Mouse (Mus musculus) limb, embryonic 13.5 days (tissue): Measurements from ENCODE around the gene Crabp2. TPM values are rescaled to one million over a fixed set of nuclear protein-coding genes. Genes with fewer than 3 reads are reported as not detected.

Experiments used
- ATAC-seq: fragments of 200-750 bp; cut with Nextera tagmentation; 2 replicates; pipeline ENCODE4 v1.8.0; 2017; ENCODE audit warnings: low read depth, moderate number of reproducible peaks, moderate TSS enrichment; ENCODE audit not compliant: low FRiP score
- H3K27ac ChIP-seq: fragments of 300-500 bp; sonication (generic); 2 replicates; pipeline ENCODE4 v1.5.1; 2015; ENCODE audit warnings: inconsistent platforms, mild to moderate bottlenecking, moderate library complexity
- H3K27me3 ChIP-seq: fragments of 300-500 bp; sonication (generic); 2 replicates; pipeline ENCODE4 v1.6.1; 2015; ENCODE audit warnings: mild to moderate bottlenecking, inconsistent platforms
- H3K36me3 ChIP-seq: fragments of 300-500 bp; sonication (generic); 2 replicates; pipeline ENCODE4 v1.6.1; 2015; ENCODE audit warnings: inconsistent platforms, mild to moderate bottlenecking, moderate library complexity
- H3K4me1 ChIP-seq: fragments of 300-500 bp; sonication (generic); 2 replicates; pipeline ENCODE4 v1.6.1; 2015; ENCODE audit warnings: inconsistent platforms
- H3K4me2 ChIP-seq: fragments of 300-500 bp; sonication (generic); replicated peaks from 2 replicates; pipeline ENCODE4 v1.6.1; 2015; ENCODE audit warnings: inconsistent platforms, mild to moderate bottlenecking, moderate library complexity
- H3K4me3 ChIP-seq: fragments of 300-500 bp; sonication (generic); 2 replicates; pipeline ENCODE4 v1.5.1; 2015; ENCODE audit warnings: moderate library complexity, mild to moderate bottlenecking, inconsistent platforms
- H3K9ac ChIP-seq: fragments of 300-500 bp; sonication (generic); 2 replicates; pipeline ENCODE4 v1.6.1; 2015; ENCODE audit warnings: mild to moderate bottlenecking, inconsistent platforms
- H3K9me3 ChIP-seq: fragments of 300-500 bp; sonication (generic); 2 replicates; pipeline ENCODE4 v1.6.1; 2016; ENCODE audit warnings: inconsistent platforms
- WGBS: fragments of 180-500 bp; shearing (Covaris S2); methylation state at CpG from one replicate; pipeline ENCODE4 v1.1.7; 2015; 5-methylcytosine and 5-hydroxymethylcytosine counted together
- polyA plus RNA-seq: library from polyadenylated mRNA; unstranded; fragments of >200 nt; fragmentation: Nextera tagmentation; extraction: Ambion mirVana; gene quantifications from 2 replicates; pipeline ENCODE4 v1.2.1, GENCODE M21; 2015

Crabp2 gene
- polyA plus RNA-seq, 1 experiment from 2014 or later: 518 TPM

DNA sequence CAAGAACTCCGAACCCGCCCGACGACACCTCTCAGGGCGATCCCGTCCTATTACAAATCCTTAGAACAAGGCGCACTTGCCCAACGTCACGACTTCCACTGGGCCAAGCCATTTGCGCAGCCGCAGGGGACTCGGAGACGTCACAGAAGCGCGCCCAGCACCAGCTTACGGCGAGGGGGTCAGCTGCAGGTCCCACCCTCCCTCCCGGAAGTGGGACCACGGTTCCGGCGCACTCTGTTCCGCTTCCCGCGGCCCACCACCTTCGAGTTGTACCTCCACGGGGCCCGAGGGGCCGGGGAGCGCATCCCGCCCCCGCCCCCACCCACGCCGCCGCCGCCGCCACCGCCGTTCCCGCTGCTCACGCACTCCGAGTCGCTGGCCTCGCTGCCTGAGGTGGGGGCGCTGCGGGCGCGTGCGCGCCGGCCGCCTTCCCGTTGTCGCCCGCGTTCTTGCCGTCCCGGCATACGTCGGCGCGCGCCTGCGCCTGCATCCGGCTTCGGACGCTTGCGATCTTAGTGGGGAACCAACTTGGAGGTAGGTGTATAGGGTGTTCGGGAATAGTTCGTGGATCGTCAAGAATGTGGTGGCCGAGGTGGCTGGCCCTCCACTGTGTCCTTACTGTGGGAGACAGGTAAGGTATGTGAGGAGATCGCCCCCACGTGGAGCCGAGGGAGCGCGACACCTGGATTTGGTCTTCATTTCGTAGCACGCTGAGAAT lies 18.2 kb upstream of the Crabp2 start, which contains the start of the genes Isg20l2 and Rrnad1:
Gene Isg20l2, plus strand, starts transcription at position 237 of the 718 bp plus-strand sequence.
Gene Rrnad1, minus strand, starts transcription at position 640 of the 718 bp plus-strand sequence.
- under 1% methylated on average over 56 of the region's 78 CpGs for WGBS
- Histone ChIP-seq H3K9me3 (no peaks in the 10 kb centered on the region), H3K27ac (peak within 1 kb of the TSS; percentile 89)

DNA sequence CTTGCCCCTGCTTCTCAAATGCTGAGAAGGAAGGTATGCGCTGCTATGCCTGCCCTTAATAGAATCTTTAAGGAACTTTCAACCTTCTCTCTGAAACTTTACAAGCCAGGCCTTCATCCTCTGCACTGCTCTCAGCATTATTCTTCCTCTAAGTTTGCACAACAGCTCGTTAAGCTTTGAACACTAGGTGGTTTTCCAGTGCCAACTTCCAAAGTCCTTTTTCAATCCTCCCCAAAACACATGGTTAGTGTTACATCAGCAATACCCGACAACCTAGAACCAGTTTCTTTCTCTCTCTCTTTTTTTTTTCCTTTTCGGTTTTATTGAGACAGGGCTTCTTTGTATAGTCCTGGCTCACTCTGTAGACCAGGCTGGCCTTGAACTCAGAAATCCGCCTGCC lies 14.4 kb upstream of the Crabp2 start:
- Histone ChIP-seq H3K4me2 (no peak overlapping the region), H3K9ac (0 out of 2 replicates have a peak overlapping the region, but pooled peaks have one; percentile 0), H3K36me3 (peaks cover 62% of the 10 kb centered on the region), H3K27me3 (no peaks in the 10 kb centered on the region), H3K9me3 (no peaks in the 10 kb centered on the region), H3K4me1 (peaks cover 42% of the 10 kb centered on the region), H3K4me3 (no peak overlapping the region), H3K27ac (no peak overlapping the region; the same call in 1 of the 2 replicates)
- no peak for ATAC-seq
- WGBS: 71% methylated on average over 5 of the region's 5 CpGs

More for the DNA sequence above, 18.2 kb upstream of the Crabp2 start, which contains the start of the genes Isg20l2 and Rrnad1:
- peak within 1 kb of the TSS; percentile 93 for H3K4me3 ChIP-seq
- peaks cover 42% of the 10 kb centered on the region for H3K4me1 ChIP-seq
- H3K27me3 ChIP-seq: no peaks in the 10 kb centered on the region
- peak; percentile 97 for ATAC-seq
- peaks cover 61% of the 10 kb centered on the region for H3K36me3 ChIP-seq
- peak within 1 kb of the TSS; percentile 89 for H3K9ac ChIP-seq
- H3K4me2 ChIP-seq: peak within 1 kb of the TSS; percentile 87

DNA sequence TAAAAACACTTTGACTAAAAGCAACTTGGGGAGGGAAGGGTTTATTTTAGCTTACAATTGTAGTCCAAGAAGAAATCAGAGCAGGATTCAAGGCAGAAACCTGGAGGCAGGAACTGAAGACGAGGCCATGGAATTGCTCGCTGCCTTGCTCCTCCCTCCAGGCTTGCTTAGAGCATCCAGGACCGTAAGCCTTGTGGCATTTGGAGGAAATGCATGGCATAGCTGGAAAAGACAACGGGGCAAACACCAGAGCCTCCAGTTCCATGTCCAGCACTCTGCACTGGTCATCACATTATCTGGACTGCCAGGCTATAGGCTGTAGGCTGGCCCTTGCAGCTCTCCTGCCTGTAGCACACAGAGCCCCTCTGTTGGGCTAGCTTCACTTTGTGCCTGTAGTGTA lies 14.0 kb upstream of the Crabp2 start:
- H3K36me3 ChIP-seq: peaks cover 67% of the 10 kb centered on the region
- no peak overlapping the region for H3K4me3 ChIP-seq
- no peak overlapping the region for H3K27ac ChIP-seq
- H3K4me1 ChIP-seq: peaks cover 37% of the 10 kb centered on the region
- no peak for ATAC-seq
- H3K4me2 ChIP-seq: no peak overlapping the region
- H3K9ac ChIP-seq: 0 out of 2 replicates have a peak overlapping the region, but pooled peaks have one; percentile 0
- H3K9me3 ChIP-seq: no peaks in the 10 kb centered on the region
- 73% methylated on average over 4 of the region's 4 CpGs for WGBS
- no peaks in the 10 kb centered on the region for H3K27me3 ChIP-seq

DNA sequence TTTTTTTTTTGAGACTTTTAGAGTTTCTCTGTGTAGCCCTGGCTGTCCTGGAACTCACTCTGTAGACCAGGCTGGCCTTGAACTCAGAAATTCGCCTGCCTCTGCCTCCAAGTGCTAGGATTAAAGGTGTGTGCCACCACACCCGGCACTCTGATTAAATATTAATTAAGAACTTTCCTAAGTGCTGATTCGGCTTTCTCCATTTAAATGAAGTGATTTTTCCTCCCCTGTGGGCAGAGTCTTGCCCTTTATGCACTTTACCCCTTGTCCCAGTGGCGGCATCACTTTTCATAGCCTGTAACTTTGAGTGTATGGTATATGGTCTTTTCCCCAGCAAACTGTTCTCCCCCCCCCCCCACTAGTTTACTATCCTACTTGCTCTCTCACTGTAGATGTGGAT lies 13.3 kb upstream of the Crabp2 start:
- no peaks in the 10 kb centered on the region for H3K9me3 ChIP-seq
- no peak overlapping the region for H3K4me2 ChIP-seq
- 84% methylated on average over 4 of the region's 4 CpGs for WGBS
- no peak overlapping the region for H3K4me3 ChIP-seq
- peaks cover 37% of the 10 kb centered on the region for H3K4me1 ChIP-seq
- no peaks in the 10 kb centered on the region for H3K27me3 ChIP-seq
- ATAC-seq: no peak
- H3K9ac ChIP-seq: no peak overlapping the region
- H3K36me3 ChIP-seq: peaks cover 74% of the 10 kb centered on the region
- H3K27ac ChIP-seq: no peak overlapping the region

DNA sequence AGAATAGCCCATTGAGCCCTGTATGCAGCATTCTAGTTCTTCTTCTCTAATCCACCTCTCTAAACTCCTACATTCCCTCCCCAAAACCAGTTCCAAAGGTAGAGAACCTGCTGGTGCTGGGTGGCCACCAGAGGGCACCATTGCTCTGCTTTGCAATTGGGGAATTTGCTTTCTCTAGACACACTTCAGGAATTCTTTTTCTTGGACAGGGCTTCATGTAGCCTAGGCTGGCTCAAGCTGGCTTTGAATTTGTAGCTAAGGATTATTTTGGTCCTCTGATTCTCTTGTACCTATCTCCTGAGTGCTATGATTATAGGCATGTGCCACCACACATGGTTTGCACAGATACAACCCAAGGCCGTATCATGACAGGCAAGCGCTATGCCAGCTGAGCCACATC lies 12.7 kb upstream of the Crabp2 start:
- H3K4me2 ChIP-seq: no peak overlapping the region
- WGBS: 95% methylated on average over 2 of the region's 2 CpGs

DNA sequence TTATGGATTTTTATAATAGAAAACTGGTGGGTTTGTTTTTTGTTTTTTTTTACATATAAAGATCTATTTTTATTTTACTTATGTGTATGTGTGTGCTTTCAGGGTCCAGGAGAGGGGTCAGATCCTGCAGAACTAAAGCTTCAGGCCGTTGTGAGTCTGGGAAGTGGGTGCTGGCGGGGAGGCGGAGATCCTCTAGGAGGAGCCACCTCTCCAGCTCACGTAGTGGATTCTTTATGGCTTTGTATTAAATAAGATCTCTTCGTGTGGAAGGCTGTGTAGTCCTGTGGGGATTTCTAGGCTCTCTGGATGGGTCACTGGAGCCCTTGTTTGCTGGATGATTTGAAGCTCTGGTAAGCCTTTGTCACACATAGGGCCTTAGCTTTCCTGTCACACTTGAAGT lies 7.9 kb upstream of the Crabp2 start:
- H3K9me3 ChIP-seq: no peaks in the 10 kb centered on the region
- no peak overlapping the region for H3K4me2 ChIP-seq
- no peak overlapping the region for H3K27ac ChIP-seq
- no peak overlapping the region for H3K9ac ChIP-seq
- no peak for ATAC-seq
- no peaks in the 10 kb centered on the region for H3K27me3 ChIP-seq
- no peak overlapping the region for H3K4me3 ChIP-seq
- WGBS: 64% methylated on average over 5 of the region's 5 CpGs
- peaks cover 75% of the 10 kb centered on the region for H3K36me3 ChIP-seq
- peaks cover 26% of the 10 kb centered on the region for H3K4me1 ChIP-seq

More for the DNA sequence above, 12.7 kb upstream of the Crabp2 start:
- Histone ChIP-seq H3K27ac (no peak overlapping the region), H3K27me3 (no peaks in the 10 kb centered on the region), H3K36me3 (peaks cover 78% of the 10 kb centered on the region), H3K4me1 (peaks cover 37% of the 10 kb centered on the region), H3K9me3 (no peaks in the 10 kb centered on the region), H3K9ac (no peak overlapping the region), H3K4me3 (no peak overlapping the region)
- peak; percentile 75 for ATAC-seq

DNA sequence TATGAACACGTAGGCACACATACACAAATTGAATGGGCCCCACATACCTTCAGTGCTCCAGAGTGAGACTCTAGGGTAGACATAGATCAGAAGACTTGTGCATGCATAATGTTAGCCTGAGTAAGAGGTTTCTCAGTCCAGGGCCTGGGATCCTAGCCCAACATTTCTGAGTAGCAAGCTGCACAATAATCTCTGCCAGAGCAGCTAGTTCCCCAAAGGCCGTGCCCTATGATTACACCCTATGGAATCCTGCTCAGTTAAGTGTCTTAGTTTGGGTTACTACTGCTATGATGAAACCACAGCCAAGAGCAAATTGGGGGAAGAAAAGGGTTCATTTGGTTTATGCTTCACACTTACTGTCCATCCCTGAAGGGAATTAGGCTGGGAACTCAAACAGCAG lies 6.0 kb upstream of the Crabp2 start:
- Histone ChIP-seq H3K9ac (no peak overlapping the region), H3K27me3 (no peaks in the 10 kb centered on the region), H3K27ac (no peak overlapping the region), H3K4me1 (peaks cover 40% of the 10 kb centered on the region), H3K4me3 (no peak overlapping the region), H3K36me3 (peaks cover 59% of the 10 kb centered on the region), H3K9me3 (no peaks in the 10 kb centered on the region), H3K4me2 (no peak overlapping the region)
- no peak for ATAC-seq
- WGBS: 87% methylated on average over 2 of the region's 2 CpGs

DNA sequence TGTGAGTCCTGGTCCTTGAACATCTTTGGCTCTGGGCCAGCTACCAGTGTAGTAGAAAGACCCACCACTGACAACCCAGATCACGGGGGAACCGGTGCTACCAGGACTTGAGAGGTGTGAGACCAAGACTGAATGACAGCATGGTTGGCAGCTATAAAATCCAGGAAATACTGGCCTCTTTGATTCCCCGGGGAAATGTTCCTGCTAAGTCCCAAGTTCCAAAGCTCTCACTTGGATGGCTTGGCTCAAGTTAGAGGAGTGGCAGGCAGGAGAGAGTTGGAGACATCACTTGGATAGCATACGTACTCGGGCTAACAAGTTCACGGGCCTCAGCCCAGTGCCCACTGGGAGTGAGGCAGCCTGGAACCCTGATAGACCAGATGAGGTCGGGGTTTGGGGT lies 4.9 kb upstream of the Crabp2 start:
- Histone ChIP-seq H3K36me3 (peaks cover 47% of the 10 kb centered on the region), H3K27ac (no peak overlapping the region), H3K4me3 (no peak overlapping the region), H3K9me3 (no peaks in the 10 kb centered on the region), H3K9ac (0 out of 2 replicates have a peak overlapping the region, but pooled peaks have one; percentile 19), H3K27me3 (no peaks in the 10 kb centered on the region), H3K4me2 (no peak overlapping the region), H3K4me1 (peaks cover 51% of the 10 kb centered on the region)
- 50% methylated on average over 7 of the region's 7 CpGs for WGBS
- ATAC-seq: no peak

DNA sequence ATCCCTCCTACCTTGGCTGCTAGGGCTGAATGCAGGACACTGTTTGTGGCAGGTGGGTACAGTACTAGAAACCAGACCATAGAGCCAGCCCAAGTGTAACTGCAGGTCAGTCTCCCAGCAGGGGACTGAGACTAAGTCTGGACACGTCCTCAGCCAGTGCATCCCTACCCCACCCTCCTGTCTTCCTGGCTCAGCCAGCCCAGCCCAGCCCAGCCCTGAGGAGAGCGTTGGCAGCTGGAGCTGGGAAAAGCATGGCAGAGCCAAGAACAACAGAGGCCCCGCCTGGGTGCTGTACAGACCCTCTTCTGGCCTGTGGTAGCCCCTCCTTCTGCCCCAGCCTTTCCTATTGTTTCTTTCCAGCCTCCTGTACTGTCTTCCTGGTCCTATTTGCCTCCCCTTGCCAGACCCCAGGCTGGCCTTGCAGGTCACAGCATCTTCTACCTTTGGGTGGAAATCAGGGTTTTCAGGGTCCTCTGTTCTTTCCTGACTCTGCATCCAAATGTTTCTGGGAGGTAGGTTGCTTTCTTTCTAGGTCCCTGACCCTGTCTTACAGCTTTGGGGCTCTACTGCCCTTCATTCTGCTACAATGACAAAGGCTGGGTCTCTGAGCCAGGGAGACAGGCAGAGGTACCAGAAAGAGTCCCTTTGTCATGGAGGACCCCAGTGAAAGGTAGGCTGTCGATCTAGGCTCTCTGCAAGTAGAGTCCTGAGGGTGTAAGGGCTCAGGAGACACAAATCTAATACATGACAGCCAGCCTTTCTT lies 3.4 kb upstream of the Crabp2 start:
- Histone ChIP-seq H3K9ac (peak overlapping the region; percentile 50; the same call in 1 of the 2 replicates), H3K27me3 (no peaks in the 10 kb centered on the region), H3K4me3 (no peak overlapping the region), H3K27ac (peak overlapping the region; percentile 95), H3K4me2 (peak overlapping the region; percentile 87), H3K4me1 (peaks cover 63% of the 10 kb centered on the region), H3K9me3 (no peaks in the 10 kb centered on the region), H3K36me3 (peaks cover 33% of the 10 kb centered on the region)
- 0 out of 2 replicates have a peak, but pooled peaks have one; percentile 29 for ATAC-seq
- 12% methylated on average over 4 of the region's 4 CpGs for WGBS

DNA sequence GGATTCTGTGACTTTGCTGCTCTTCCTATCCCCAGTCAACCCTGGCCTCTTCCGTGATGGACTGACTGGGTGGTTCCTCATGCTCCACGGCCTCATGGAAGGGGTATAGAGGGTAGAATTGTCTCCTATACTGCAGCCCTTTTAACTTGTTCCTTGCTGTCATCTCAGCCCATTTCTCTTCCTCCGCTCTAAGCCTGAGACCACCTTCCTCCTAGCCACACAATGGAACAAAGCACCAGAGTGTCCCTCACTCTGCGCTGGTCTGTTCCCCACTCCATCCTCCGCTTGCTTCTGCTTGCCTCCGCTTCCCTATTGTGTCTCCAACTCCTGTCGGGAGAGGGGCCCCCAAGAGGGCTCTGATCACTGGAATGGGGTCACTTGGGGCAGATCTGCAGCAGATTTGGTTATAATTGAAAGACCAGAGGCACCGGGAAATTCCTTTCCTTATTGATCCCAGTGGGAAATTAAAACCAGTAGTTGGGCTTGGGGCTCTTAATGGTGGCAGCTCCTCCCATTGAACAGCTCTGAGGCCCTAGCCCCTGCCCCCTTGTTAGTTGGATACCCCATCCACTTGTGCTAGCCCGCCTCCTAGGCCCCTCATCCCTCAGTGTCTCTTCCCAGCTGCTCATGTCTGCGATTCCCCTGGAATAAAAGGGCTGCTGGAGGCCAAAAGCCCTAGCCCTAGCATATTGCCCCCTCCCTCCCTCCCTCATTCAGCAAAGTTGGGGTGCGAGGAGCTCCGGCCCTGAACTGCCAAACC lies 2.5 kb upstream of the Crabp2 start:
- no peak overlapping the region for H3K4me3 ChIP-seq
- H3K36me3 ChIP-seq: peaks cover 25% of the 10 kb centered on the region
- 9% methylated on average over 12 of the region's 12 CpGs for WGBS
- H3K4me2 ChIP-seq: peak overlapping the region; percentile 87
- H3K9me3 ChIP-seq: no peaks in the 10 kb centered on the region
- H3K4me1 ChIP-seq: peaks cover 73% of the 10 kb centered on the region
- H3K27me3 ChIP-seq: no peaks in the 10 kb centered on the region
- peak overlapping the region; percentile 95 for H3K27ac ChIP-seq
- peak; percentile 33; the same call in 1 of the 2 replicates for ATAC-seq
- H3K9ac ChIP-seq: peak overlapping the region; percentile 82

DNA sequence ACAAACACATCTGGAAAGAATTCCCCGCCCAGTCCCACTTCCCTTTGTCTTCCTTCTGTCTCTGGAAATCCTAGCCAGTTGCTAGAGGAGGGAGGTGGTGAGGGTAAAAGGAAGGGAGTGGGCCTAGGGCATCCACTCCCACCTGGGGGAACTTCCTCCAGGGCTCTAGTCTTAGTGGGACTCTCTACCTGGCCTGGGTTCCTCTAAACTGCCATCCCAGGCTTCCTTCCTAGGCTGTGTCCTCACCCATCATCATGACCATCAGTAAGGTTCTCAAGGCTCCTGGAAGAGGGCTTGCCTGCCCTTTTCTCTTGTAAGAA lies 2.0 kb upstream of the Crabp2 start:
- Histone ChIP-seq H3K9ac (peak overlapping the region; percentile 82), H3K4me1 (peaks cover 78% of the 10 kb centered on the region), H3K9me3 (no peaks in the 10 kb centered on the region), H3K36me3 (peaks cover 20% of the 10 kb centered on the region), H3K4me2 (peak overlapping the region; percentile 87), H3K27me3 (no peaks in the 10 kb centered on the region), H3K27ac (peak overlapping the region; percentile 95), H3K4me3 (peak overlapping the region; percentile 67; the same call in 1 of the 2 replicates)
- WGBS: 17% methylated on average over 1 of the region's 1 CpGs
- ATAC-seq: peak; percentile 21; the same call in 1 of the 2 replicates
